Mouse (Mus musculus) cortical plate, adult 2 months (tissue): Measurements from ENCODE around the gene Paox. TPM values are rescaled to one million over a fixed set of nuclear protein-coding genes. Genes with fewer than 3 reads are reported as not detected.

Experiments
- H3K27ac ChIP-seq: fragments of 200-500 bp; 2 replicates; pipeline ENCODE4 v1.5.1; 2012; ENCODE audit warnings: low read length, control low read depth, inconsistent platforms; ENCODE audit not compliant: insufficient read depth
- H3K4me1 ChIP-seq: fragments of 200-500 bp; 2 replicates; pipeline ENCODE4 v1.6.1; 2011; ENCODE audit warnings: low read length; ENCODE audit not compliant: control insufficient read depth, insufficient read depth
- H3K4me3 ChIP-seq: fragments of 200-500 bp; 2 replicates; pipeline ENCODE4 v1.5.1; 2011; ENCODE audit warnings: mild to moderate bottlenecking, low read length, control low read depth; ENCODE audit not compliant: insufficient read depth
- CTCF ChIP-seq: fragments of 200-500 bp; IDR thresholded peaks from 2 replicates; pipeline ENCODE4 v1.5.1; 2011; ENCODE audit warnings: mild to moderate bottlenecking, control low read depth, low read length; ENCODE audit not compliant: insufficient read depth; ENCODE audit errors: extremely low read depth
- POLR2A ChIP-seq: fragments of 200-500 bp; IDR thresholded peaks from 2 replicates; pipeline ENCODE4 v1.6.1; 2011; ENCODE audit warnings: mild to moderate bottlenecking, low read length, control low read depth; ENCODE audit not compliant: insufficient read depth; ENCODE audit errors: extremely low read depth
- polyA plus RNA-seq: library from polyadenylated mRNA; depleted of rRNA; stranded (reverse); fragments of >200 nt; gene quantifications from 2 replicates; pipeline ENCODE4 v1.2.3, GENCODE M21; 2012

The Paox gene
- polyA plus RNA-seq, 1 experiment = 4.8 TPM

DNA sequence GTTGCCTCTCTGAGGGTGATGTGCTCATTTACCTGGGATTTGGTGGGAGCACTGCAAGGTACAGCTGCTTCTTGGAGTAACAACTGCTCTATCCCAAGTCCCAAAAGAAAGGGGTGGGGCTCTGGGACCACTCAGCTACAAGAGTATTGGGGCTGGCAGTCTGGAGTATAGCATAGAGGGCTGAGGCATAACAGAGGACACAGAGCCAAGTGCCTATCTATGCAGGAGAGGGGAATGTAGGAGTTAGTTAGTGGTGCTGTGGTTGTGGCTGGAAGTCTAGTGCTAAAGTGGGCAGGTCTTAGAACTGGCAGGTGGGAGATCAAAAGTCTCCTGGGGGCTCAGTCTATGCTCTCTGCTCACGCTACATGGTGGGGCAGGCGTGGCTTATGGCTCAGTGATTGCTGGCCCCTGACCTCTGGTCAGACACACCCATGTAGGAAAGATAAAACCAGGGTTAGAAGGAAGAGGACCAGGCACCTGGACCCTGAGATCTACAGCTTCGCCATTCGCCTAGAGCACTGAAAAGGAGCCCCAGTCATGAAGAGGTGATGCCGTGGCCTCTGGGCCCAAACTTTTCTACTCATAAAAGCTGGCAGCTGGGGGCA is 22.6 kb upstream of the Paox start, which contains the start of gene Prap1:
TSS of gene Prap1 (plus strand) at position 472 of the 605 bp plus-strand sequence.
- Histone ChIP-seq H3K4me3 (no peak within 1 kb of the TSS), H3K27ac (no peak within 1 kb of the TSS), H3K4me1 (no peaks in the 10 kb centered on the region)
- no peak for TF ChIP-seq CTCF
- TF ChIP-seq POLR2A = no peak

DNA sequence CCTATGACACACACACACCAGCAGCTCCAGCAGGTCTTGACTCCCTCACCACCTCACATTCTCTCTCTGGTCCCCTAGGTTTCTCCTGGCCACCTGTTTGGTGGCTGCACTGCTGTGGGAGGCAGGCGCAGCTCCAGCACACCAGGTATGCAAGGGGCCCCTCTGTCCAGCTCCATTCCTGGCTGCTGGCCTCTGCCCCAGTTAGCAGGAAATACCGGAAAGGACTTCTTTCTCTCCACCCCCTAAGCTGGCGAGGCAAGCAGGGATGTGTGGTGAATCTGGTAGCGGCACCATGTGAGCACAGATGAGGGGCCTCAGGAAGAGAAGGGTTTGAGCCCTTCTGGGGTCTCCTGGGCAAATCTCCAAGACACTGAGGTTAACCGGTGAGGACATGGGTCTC is 20.6 kb upstream of the Paox start:
- Histone ChIP-seq H3K27ac (no peak overlapping the region), H3K4me3 (no peak overlapping the region), H3K4me1 (no peaks in the 10 kb centered on the region)
- TF ChIP-seq POLR2A = no peak
- no peak for TF ChIP-seq CTCF

GRCm38 (mm10) chr7:140095556-140095955 is 20.0 kb upstream of the Paox start:
- Histone ChIP-seq H3K4me3 (no peak overlapping the region), H3K4me1 (no peaks in the 10 kb centered on the region), H3K27ac (no peak overlapping the region)
- no peak for TF ChIP-seq CTCF
- no peak for TF ChIP-seq POLR2A

GRCm38 (mm10) chr7:140096055-140096454 is 19.5 kb upstream of the Paox start:
- TF ChIP-seq CTCF (no peak), POLR2A (no peak)
- no peaks in the 10 kb centered on the region for H3K4me1 ChIP-seq
- H3K27ac ChIP-seq = no peak overlapping the region
- H3K4me3 ChIP-seq = no peak overlapping the region

DNA sequence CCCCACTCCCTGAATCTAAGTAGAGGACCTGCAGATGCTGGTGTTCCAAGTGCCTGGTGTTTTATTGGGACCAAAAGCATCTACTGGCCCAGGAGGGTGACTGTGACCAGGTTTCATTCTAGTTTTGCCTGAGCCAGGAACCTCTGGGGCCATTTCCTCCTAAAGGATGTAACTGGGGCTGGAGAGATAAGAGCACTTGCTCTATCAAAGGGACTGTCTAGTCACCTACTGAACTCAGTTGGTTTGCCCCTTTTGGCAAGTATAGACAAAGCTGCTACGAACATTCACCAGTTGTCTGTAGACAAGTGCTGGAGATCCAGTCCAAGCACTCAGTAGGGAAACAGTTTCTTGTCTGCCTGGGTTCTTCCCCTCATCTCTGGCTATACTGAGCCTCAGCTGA is 17.1 kb upstream of the Paox start:
- Histone ChIP-seq H3K4me1 (0 out of 2 replicates have a peak, but pooled peaks cover 1% of the 10 kb centered on the region), H3K27ac (no peak overlapping the region), H3K4me3 (no peak overlapping the region)
- TF ChIP-seq CTCF (no peak), POLR2A (no peak)

DNA sequence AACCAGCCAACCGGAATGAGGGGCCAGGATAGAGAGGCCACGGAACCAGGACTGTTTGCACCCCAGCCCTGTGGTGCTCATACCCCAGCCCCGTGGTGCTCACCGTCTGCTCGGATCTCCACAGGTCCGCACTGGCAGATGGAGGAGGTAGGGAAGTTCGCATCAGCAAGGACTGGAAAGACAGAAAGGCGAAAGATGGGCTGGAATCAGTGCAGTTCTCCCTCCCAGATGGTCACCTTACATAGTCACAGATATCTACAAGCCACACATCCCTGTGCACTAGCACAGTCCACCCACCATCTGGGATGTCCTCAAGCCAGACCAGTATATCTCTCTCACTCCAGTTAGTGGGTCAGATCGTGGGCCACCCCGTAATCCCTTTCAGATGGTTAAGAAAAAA is 14.1 kb upstream of the Paox start:
- Histone ChIP-seq H3K4me1 (0 out of 2 replicates have a peak, but pooled peaks cover 1% of the 10 kb centered on the region), H3K27ac (no peak overlapping the region), H3K4me3 (peak overlapping the region; percentile 54)
- TF ChIP-seq CTCF (no peak), POLR2A (no peak)

DNA sequence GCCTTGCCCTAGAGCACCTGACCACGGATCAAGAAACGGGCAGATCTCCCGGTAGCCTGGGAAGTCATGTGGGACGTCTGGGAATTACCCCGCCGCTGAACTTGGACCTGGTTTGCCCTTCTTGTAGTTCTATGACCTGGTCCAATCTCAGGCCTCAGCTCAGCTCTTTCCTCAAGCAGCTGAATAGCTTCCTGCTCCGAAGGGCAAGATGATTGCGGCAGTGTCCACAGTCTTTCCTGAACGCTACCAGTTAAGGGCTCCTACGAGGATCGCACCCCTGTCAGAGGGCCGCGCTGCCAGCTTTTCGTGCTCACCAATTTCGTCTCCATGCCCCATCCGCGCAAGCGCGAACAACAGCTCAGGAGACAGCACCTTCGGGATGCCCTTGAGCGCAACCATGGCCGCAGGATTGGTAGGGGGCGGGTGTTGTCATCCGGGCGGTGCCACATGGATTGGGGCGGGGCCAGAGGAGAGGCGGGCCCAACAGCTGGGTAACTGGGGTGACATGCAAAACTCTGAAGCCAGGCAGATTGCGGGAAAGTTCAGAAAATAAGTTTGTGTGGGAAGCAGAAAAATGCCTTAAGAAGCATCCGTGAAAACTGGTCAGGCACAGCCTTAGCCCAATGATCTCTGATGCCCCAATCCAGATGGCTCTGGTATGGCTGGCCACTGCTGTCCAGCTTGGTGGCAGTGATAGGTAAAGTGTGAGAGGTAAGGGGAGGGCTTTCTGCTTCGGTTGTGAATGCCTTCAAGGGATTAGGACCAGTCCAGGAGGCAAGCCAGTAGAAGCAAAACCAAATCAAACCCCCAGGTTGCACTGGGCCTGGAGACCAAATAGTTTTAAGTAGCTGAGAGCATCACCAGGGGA is 13.4 kb upstream of the Paox start, which contains the start of gene Fuom:
TSS of gene Fuom (minus strand) at position 449 of the 868 bp plus-strand sequence.
- 0 out of 2 replicates have a peak, but pooled peaks cover 1% of the 10 kb centered on the region for H3K4me1 ChIP-seq
- peak within 1 kb of the TSS; percentile 54 for H3K4me3 ChIP-seq
- no peak for TF ChIP-seq CTCF
- TF ChIP-seq POLR2A = peak; percentile 80
- H3K27ac ChIP-seq = peak within 1 kb of the TSS; percentile 23

DNA sequence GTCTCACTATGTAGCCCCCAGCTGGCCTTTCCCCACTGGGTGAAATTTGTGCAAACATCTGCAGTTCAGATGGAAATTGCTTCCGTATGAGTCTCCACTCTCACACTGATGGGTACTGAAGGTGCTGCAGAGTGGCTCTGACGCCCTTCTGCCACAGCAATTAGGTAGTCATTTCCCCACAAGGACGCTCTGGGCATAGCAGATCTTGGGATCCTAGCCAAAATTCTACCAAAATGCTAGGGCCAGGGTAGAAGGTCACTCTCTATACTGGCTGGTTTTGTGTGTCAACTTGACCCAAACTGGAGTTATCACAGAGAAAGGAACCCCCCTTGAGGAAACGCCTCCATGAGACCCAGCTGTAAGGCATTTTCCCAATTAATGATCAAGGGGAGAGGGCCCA is 11.6 kb upstream of the Paox start:
- TF ChIP-seq CTCF (no peak), POLR2A (no peak)
- 0 out of 2 replicates have a peak, but pooled peaks cover 1% of the 10 kb centered on the region for H3K4me1 ChIP-seq

DNA sequence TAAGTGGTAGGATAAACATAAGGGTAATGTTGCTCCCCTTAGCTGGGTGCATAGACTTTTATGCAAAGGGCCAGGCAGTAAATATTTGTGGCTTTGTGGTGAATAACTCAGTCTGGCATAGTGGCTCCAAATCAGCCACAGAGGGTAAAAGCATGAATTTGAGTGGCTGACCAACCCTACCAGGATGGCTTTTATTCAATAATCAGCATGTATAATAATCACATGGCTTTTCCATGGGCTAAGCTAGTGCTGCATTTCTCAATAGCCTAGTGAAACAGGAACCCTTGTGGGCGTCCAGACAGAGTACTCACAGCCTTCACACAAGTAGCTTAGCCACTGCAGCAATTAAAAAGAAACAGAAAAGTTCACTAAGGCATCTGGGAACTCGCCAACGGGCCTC is 3.7 kb upstream of the Paox start:
- no peak overlapping the region for H3K4me3 ChIP-seq
- no peaks in the 10 kb centered on the region for H3K4me1 ChIP-seq
- no peak for TF ChIP-seq CTCF
- no peak for TF ChIP-seq POLR2A
- no peak overlapping the region for H3K27ac ChIP-seq

More for the DNA sequence above, 11.6 kb upstream of the Paox start:
- no peak overlapping the region for H3K27ac ChIP-seq
- H3K4me3 ChIP-seq = no peak overlapping the region
